Mouse (Mus musculus) MEL (cell line): ENCODE results near the gene Garem2. TPM values are rescaled to one million over a fixed set of nuclear protein-coding genes. Genes with fewer than 3 reads are reported as not detected.

ENCODE experiments used
- DNase-seq: peaks from one replicate; pipeline ENCODE4 v3.0.0; 2011; ENCODE audit warnings: low read depth, low spot score
- H3K27ac ChIP-seq: 2 replicates; pipeline ENCODE4 v1.5.1; 2012; ENCODE audit warnings: low read depth, mild to moderate bottlenecking, control low read depth, low read length, moderate library complexity; ENCODE audit not compliant: control insufficient read depth
- H3K27me3 ChIP-seq, 2 experiments: fragments of 150-350 bp in 1 of 2; sonication (generic) in 1 of 2; 2 replicates each; pipeline ENCODE4 v1.6.1; 2012; ENCODE audit warnings: low read length in 2 of 2, mild to moderate bottlenecking in 2 of 2, improper control_type of control experiment in 1 of 2, moderate library complexity in 1 of 2; ENCODE audit not compliant: insufficient read depth in 2 of 2, control insufficient read depth in 1 of 2
- H3K36me3 ChIP-seq, 2 experiments: 2 replicates each; pipeline ENCODE4 v1.6.1; 2012 to 2014; ENCODE audit warnings: low read length in 2 of 2, improper control_type of control experiment in 1 of 2, inconsistent platforms in 1 of 2, mild to moderate bottlenecking in 1 of 2; ENCODE audit not compliant: insufficient read depth in 2 of 2, control insufficient read depth in 1 of 2
- H3K4me1 ChIP-seq, 2 experiments: fragments of 150-350 bp in 1 of 2; sonication (generic) in 1 of 2; 2 replicates each; pipeline ENCODE4 v1.6.1; 2012; ENCODE audit warnings: low read length in 2 of 2, improper control_type of control experiment in 1 of 2, mild to moderate bottlenecking in 1 of 2; ENCODE audit not compliant: insufficient read depth in 2 of 2, control insufficient read depth in 1 of 2
- H3K4me3 ChIP-seq, 2 experiments: fragments of 150-350 bp in 1 of 2; sonication (generic) in 1 of 2; 2 replicates each; pipeline ENCODE4 v1.5.1; 2012; ENCODE audit warnings: low read depth in 2 of 2, low read length in 2 of 2, mild to moderate bottlenecking in 2 of 2, moderate library complexity in 2 of 2, control low read depth in 1 of 2, improper control_type of control experiment in 1 of 2; ENCODE audit not compliant: control insufficient read depth in 1 of 2, insufficient read depth in 1 of 2
- H3K79me2 ChIP-seq: 2 replicates; pipeline ENCODE4 v1.6.1; 2012; ENCODE audit warnings: mild to moderate bottlenecking, low read length, moderate library complexity; ENCODE audit not compliant: control insufficient read depth, poor library complexity, insufficient read depth
- H3K9ac ChIP-seq: 2 replicates; pipeline ENCODE4 v1.6.1; 2012; ENCODE audit warnings: low read depth, mild to moderate bottlenecking, control low read depth, low read length, moderate library complexity; ENCODE audit not compliant: control insufficient read depth, poor library complexity, severe bottlenecking
- H3K9me3 ChIP-seq: fragments of 150-350 bp; sonication (generic); replicated peaks from 2 replicates; pipeline ENCODE4 v1.6.1; 2012; ENCODE audit warnings: mild to moderate bottlenecking, low read length, improper control_type of control experiment, moderate library complexity; ENCODE audit not compliant: insufficient read depth
- BHLHE40 ChIP-seq: IDR thresholded peaks from 2 replicates; pipeline ENCODE4 v1.6.1; 2012; ENCODE audit warnings: low read depth, mild to moderate bottlenecking, inconsistent platforms, low read length, improper control_type of control experiment, borderline replicate concordance
- CHD2 ChIP-seq: IDR thresholded peaks from 2 replicates; pipeline ENCODE4 v1.6.1; 2011; ENCODE audit warnings: low read length, improper control_type of control experiment
- CTCF ChIP-seq, 3 experiments: IDR thresholded peaks in 2 of 3; conservative IDR thresholded peaks in 1 of 3; 2 replicates each; pipeline ENCODE4 v1.5.1; 2011 to 2012; ENCODE audit warnings: low read length in 3 of 3, low read depth in 2 of 3, mild to moderate bottlenecking in 2 of 3, improper control_type of control experiment in 1 of 3, inconsistent platforms in 1 of 3, mixed read lengths in 1 of 3, moderate library complexity in 1 of 3; ENCODE audit not compliant: control insufficient read depth in 1 of 3, insufficient read depth in 1 of 3, poor library complexity in 1 of 3, severe bottlenecking in 1 of 3
- E2F4 ChIP-seq: IDR thresholded peaks from 2 replicates; pipeline ENCODE4 v1.6.1; 2011; ENCODE audit warnings: low read depth, low read length, improper control_type of control experiment, borderline replicate concordance
- ELF1 ChIP-seq: IDR thresholded peaks from 2 replicates; pipeline ENCODE4 v1.6.1; 2014; ENCODE audit warnings: low read depth, mild to moderate bottlenecking, inconsistent platforms, low read length, improper control_type of control experiment, moderate library complexity
- ETS1 ChIP-seq: IDR thresholded peaks from 2 replicates; pipeline ENCODE4 v1.6.1; 2012; ENCODE audit warnings: low read depth, mild to moderate bottlenecking, inconsistent platforms, low read length, improper control_type of control experiment, moderate library complexity
- GATA1 ChIP-seq: IDR thresholded peaks from 2 replicates; pipeline ENCODE4 v1.6.1; 2011; ENCODE audit warnings: low read depth, low read length, improper control_type of control experiment
- JUND ChIP-seq: IDR thresholded peaks from 2 replicates; pipeline ENCODE4 v1.6.1; 2011; ENCODE audit warnings: low read depth, mild to moderate bottlenecking, improper control_type of control experiment, low read length
- MAFK ChIP-seq: IDR thresholded peaks from 2 replicates; pipeline ENCODE4 v1.6.1; 2011; ENCODE audit warnings: low read depth, mild to moderate bottlenecking, low read length, improper control_type of control experiment, borderline replicate concordance
- MAX ChIP-seq: IDR thresholded peaks from 2 replicates; pipeline ENCODE4 v1.6.1; 2011; ENCODE audit warnings: low read length, improper control_type of control experiment
- MYB ChIP-seq: IDR thresholded peaks from 2 replicates; pipeline ENCODE4 v1.6.1; 2011; ENCODE audit warnings: mild to moderate bottlenecking, low read depth, low read length, improper control_type of control experiment
- MYC ChIP-seq: IDR thresholded peaks from 2 replicates; pipeline ENCODE4 v1.6.1; 2011; ENCODE audit warnings: low read depth, mild to moderate bottlenecking, low read length, improper control_type of control experiment, moderate library complexity
- NRF1 ChIP-seq: IDR thresholded peaks from 2 replicates; pipeline ENCODE4 v1.6.1; 2014; ENCODE audit warnings: low read depth, mild to moderate bottlenecking, inconsistent platforms, low read length, improper control_type of control experiment, moderate library complexity; ENCODE audit not compliant: poor library complexity, insufficient read depth, severe bottlenecking
- POLR2AphosphoS5 ChIP-seq: IDR thresholded peaks from 2 replicates; pipeline ENCODE4 v1.6.1; 2012; ENCODE audit warnings: low read depth, borderline replicate concordance, mild to moderate bottlenecking, inconsistent platforms, low read length, moderate library complexity, mixed read lengths
- RAD21 ChIP-seq: IDR thresholded peaks from 2 replicates; pipeline ENCODE4 v1.6.1; 2011; ENCODE audit warnings: mild to moderate bottlenecking, low read depth, low read length, improper control_type of control experiment
- SIN3A ChIP-seq: IDR thresholded peaks from 2 replicates; pipeline ENCODE4 v1.6.1; 2012; ENCODE audit warnings: low read length, improper control_type of control experiment, inconsistent platforms
- TAL1 ChIP-seq: IDR thresholded peaks from 2 replicates; pipeline ENCODE4 v1.6.1; 2012; ENCODE audit warnings: mild to moderate bottlenecking, inconsistent platforms, low read length, moderate library complexity, mixed read lengths
- USF1 ChIP-seq: IDR thresholded peaks from 2 replicates; pipeline ENCODE4 v1.6.1; 2014; ENCODE audit warnings: low read depth, mild to moderate bottlenecking, inconsistent platforms, low read length, improper control_type of control experiment, moderate library complexity
- USF2 ChIP-seq, 2 experiments: IDR thresholded peaks; 2 replicates each; pipeline ENCODE4 v1.6.1; 2011 to 2012; ENCODE audit warnings: improper control_type of control experiment in 2 of 2, low read length in 2 of 2, borderline replicate concordance in 1 of 2, inconsistent platforms in 1 of 2, low read depth in 1 of 2, mild to moderate bottlenecking in 1 of 2; ENCODE audit not compliant: insufficient read depth in 1 of 2
- ZKSCAN1 ChIP-seq: IDR thresholded peaks from 2 replicates; pipeline ENCODE4 v1.6.1; 2012; ENCODE audit warnings: low read depth, mild to moderate bottlenecking, inconsistent platforms, low read length, improper control_type of control experiment, moderate library complexity
- ZNF384 ChIP-seq: IDR thresholded peaks from 2 replicates; pipeline ENCODE4 v1.6.1; 2012; ENCODE audit warnings: low read depth, mild to moderate bottlenecking, inconsistent platforms, low read length, improper control_type of control experiment
- polyA plus RNA-seq, 2 experiments: library from polyadenylated mRNA; stranded (reverse) in 1 of 2; unstranded in 1 of 2; fragments of >175 nt in 1 of 2; fragments of >200 nt in 1 of 2; gene quantifications; 2 replicates each; pipeline versions ENCODE4 v1.2.1 to v1.2.4; 2012; ENCODE audit warnings: low replicate concordance in 2 of 2, low read depth in 1 of 2; ENCODE audit not compliant: insufficient read length in 2 of 2, insufficient read depth in 1 of 2, missing spikeins in 1 of 2
- total RNA-seq: library from RNA; depleted of rRNA; stranded (reverse); fragments of 300-350 nt; gene quantifications from 2 replicates; pipeline ENCODE4 v1.2.3, GENCODE M21; 2012

Garem2 gene
- total and polyA plus RNA-seq, 3 experiments, result 0.04 TPM; not detected in 2

DNA sequence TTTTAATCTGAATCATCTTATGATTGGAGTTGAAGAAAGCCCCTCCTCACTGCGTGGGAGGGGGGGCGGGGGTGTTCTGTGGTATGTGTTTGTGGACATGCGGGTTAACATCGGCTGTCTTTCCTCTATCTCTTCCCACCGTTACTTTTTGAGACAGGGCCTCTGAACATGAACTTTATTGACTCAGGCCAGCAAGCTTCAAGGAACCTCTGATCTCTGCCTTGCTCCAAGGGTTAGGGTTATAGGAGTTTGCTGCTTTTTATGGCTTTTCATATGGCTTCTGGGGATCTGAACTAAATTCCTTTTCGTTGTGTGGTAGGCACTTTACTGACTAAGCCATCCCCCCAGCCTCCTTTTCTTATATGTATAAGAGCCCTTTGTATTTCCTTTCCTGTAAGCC, 57.4 kb downstream of the Garem2 start:
- no peak for TF ChIP-seq BHLHE40
- no peak for TF ChIP-seq MYC
- no peak for TF ChIP-seq E2F4
- TF ChIP-seq MAX, result no peak
- TF ChIP-seq ELF1, result no peak
- no peak for TF ChIP-seq SIN3A
- TF ChIP-seq CTCF (IDR thresholded peaks at IDR 0.05 in 2 of 3, conservative IDR thresholded peaks at IDR 0.05 in 1 of 3; ENCODE audit: control insufficient read depth in 1 of 3, insufficient read depth in 1 of 3, low read depth in 2 of 3, low read length in 3 of 3, poor library complexity in 1 of 3, severe bottlenecking in 1 of 3), result no peak
- no peak for TF ChIP-seq USF1
- TF ChIP-seq CHD2, result no peak
- no peak for TF ChIP-seq MYB
- no peak for TF ChIP-seq ZKSCAN1
- TF ChIP-seq TAL1, result no peak
- TF ChIP-seq ETS1, result no peak
- no peak for TF ChIP-seq MAFK
- TF ChIP-seq USF2 (IDR thresholded peaks at IDR 0.05; ENCODE audit: borderline replicate concordance in 1 of 2, insufficient read depth in 1 of 2, low read depth in 1 of 2, low read length in 2 of 2), result no peak
- no peak for TF ChIP-seq POLR2AphosphoS5
- TF ChIP-seq JUND, result no peak
- no peak for DNase-seq
- Histone ChIP-seq H3K79me2 (peaks cover 34% of the 10 kb centered on the region), H3K4me1 (peaks cover 3 to 8% of the 10 kb centered on the region in 2 experiments), H3K36me3 (peaks cover 7 to 13% of the 10 kb centered on the region in 2 experiments), H3K9ac (no peak overlapping the region), H3K27ac (no peak overlapping the region), H3K27me3 (no peaks in the 10 kb centered on the region), H3K9me3 (no peaks in the 10 kb centered on the region), H3K4me3 (no peak overlapping the region)

DNA sequence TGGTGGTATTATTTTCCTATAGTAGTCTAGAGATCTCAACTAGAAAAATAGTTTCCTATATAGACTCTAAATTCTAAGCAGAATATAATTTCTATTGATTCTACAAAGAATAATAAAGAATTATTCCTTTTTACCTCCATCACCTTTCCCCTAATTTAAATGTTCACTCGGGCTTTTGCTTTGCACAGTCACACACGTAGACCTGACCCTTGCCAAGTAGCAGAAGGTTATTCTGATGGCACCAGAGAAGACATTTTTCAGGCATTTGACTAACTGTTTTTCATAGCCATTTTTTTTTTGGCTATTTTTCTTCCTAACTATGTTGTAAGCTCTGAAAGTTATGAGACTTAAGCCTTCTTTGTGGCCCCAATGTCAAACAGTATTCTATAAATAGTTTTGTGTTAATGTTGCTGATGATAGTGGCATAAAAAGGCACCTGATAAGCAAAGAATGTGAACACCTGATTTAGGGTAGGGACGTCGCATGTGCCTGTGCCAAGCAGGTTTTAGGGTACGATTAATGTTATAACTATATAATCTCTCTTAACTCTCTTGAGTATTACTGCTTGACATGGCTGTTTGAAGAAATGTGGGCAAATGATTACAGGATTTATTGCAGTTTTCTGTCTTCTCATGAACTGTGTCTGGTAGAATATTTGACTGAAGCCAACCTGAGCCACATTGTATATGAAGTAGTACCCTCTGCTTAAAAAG, 60.4 kb downstream of the Garem2 start:
- no peak overlapping the region for H3K4me3 ChIP-seq
- DNase-seq, result no peak
- TF ChIP-seq RAD21 (no peak), GATA1 (no peak), USF2 (IDR thresholded peaks at IDR 0.05; ENCODE audit: borderline replicate concordance in 1 of 2, insufficient read depth in 1 of 2, low read depth in 1 of 2, low read length in 2 of 2) (no peak), ZNF384 (no peak), E2F4 (no peak), ZKSCAN1 (no peak), NRF1 (no peak)
- TF ChIP-seq, all 39 proteins: peak for 0
- peaks cover 3 to 26% of the 10 kb centered on the region in 2 experiments for H3K36me3 ChIP-seq
- H3K4me1 ChIP-seq, result 0 out of 4 replicates have a peak, but pooled peaks cover 0 to 2% of the 10 kb centered on the region in 2 experiments
- H3K9ac ChIP-seq, result no peak overlapping the region
- H3K79me2 ChIP-seq, result peaks cover 12% of the 10 kb centered on the region
- no peaks in the 10 kb centered on the region for H3K27me3 ChIP-seq
- no peaks in the 10 kb centered on the region for H3K9me3 ChIP-seq
- no peak overlapping the region for H3K27ac ChIP-seq
